Mouse (Mus musculus) liver, embryonic 14.5 days (tissue): ENCODE data around the gene Mmp17.

Source experiments
- CTCF ChIP-seq: IDR thresholded peaks from 2 replicates; pipeline ENCODE4 v1.5.1; 2016; ENCODE audit warnings: antibody characterized with exemption, low read depth, control low read depth
- EP300 ChIP-seq: IDR thresholded peaks from 2 replicates; pipeline ENCODE4 v1.6.1; 2016; ENCODE audit warnings: antibody characterized with exemption, low read depth

GRCm38 (mm10) chr5:129534500-129534899, 49.5 kb upstream of the Mmp17 start:
- TF ChIP-seq CTCF, result no peak
- no peak for TF ChIP-seq EP300
